Mouse (Mus musculus): ENCODE data around the gene Ror2. TPM values are rescaled to one million over a fixed set of nuclear protein-coding genes. Genes with fewer than 3 reads are reported as not detected.

The Ror2 gene
- polyA plus RNA-seq, 1 experiment from 2014 or later, result 3.5 TPM

DNA sequence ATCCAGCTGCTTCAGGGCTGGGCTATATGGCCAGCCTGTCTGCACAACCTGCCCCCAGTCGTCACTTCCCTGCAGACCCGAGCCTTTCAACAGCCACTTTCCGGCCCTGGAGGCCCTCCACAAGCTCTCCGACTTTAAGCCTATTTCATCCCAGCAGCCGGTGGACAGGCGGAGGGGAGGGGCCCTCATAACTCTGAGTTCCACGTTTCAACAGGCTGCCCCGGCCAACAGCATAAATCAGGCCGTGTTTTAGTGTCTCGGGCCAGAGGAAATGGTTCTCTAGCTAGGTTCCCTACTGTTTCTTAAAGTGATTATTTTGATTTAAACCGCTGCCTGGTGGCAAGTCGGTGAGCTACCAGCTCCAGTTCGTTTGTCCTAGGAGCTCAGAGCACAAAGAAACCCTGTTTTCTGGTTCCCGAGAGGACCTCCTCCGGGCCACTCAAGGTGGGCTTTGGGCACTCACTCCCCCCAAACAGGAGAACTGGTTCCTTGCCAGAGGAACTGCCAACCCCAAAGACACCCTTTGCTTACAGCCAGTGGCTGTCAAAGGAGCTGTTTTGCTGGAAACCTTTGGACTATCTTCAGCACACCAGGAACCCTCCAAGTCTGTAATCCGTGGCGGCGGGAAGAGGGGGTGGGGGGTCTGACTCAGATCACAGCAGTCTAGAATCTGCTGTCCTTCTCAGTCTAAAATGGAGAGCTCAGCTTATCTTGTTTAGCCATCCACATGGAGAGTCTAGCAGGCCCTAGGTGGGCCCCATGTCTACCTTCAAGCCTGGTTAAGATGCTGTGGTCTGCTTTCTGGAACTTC lies 84.1 kb downstream of the Ror2 start:
- H3K4me2 ChIP-seq (replicated peaks), result no peak overlapping the region
- peak; percentile 20; the same call in 1 of the 2 replicates for ATAC-seq
- 13% methylated on average over 18 of the region's 18 CpGs for WGBS

GRCm38 (mm10) chr13:53200121-53200520 lies 85.8 kb downstream of the Ror2 start:
- 71% methylated on average over 4 of the region's 4 CpGs for WGBS
- Histone ChIP-seq H3K36me3 (no peaks in the 10 kb centered on the region), H3K4me2 (replicated peaks) (no peak overlapping the region), H3K4me1 (replicated peaks) (peaks cover 11% of the 10 kb centered on the region), H3K4me3 (replicated peaks) (no peak overlapping the region), H3K9me3 (no peaks in the 10 kb centered on the region), H3K27me3 (no peaks in the 10 kb centered on the region; the same call in 1 of the 2 replicates), H3K27ac (no peak overlapping the region), H3K9ac (replicated peaks) (no peak overlapping the region)
- no peak for ATAC-seq

More for the DNA sequence above, 84.1 kb downstream of the Ror2 start:
- Histone ChIP-seq H3K27me3 (no peaks in the 10 kb centered on the region; the same call in 1 of the 2 replicates), H3K27ac (0 out of 2 replicates have a peak overlapping the region, but pooled peaks have one; percentile 25), H3K36me3 (no peaks in the 10 kb centered on the region), H3K4me1 (replicated peaks) (peaks cover 11% of the 10 kb centered on the region), H3K4me3 (replicated peaks) (no peak overlapping the region), H3K9ac (replicated peaks) (no peak overlapping the region), H3K9me3 (no peaks in the 10 kb centered on the region)

GRCm38 (mm10) chr13:53199262-53199661 lies 86.7 kb downstream of the Ror2 start:
- no peak overlapping the region for H3K4me3 ChIP-seq (replicated peaks)
- no peak for ATAC-seq
- H3K9me3 ChIP-seq, result no peaks in the 10 kb centered on the region
- peaks cover 2% of the 10 kb centered on the region; the same call in 1 of the 2 replicates for H3K27me3 ChIP-seq
- H3K4me1 ChIP-seq (replicated peaks), result peaks cover 11% of the 10 kb centered on the region
- 95% methylated on average over 7 of the region's 7 CpGs for WGBS
- H3K4me2 ChIP-seq (replicated peaks), result no peak overlapping the region
- H3K27ac ChIP-seq, result no peak overlapping the region
- no peak overlapping the region for H3K9ac ChIP-seq (replicated peaks)
- H3K36me3 ChIP-seq, result no peaks in the 10 kb centered on the region

GRCm38 (mm10) chr13:53196690-53197089 lies 89.2 kb downstream of the Ror2 start:
- H3K4me2 ChIP-seq (replicated peaks), result no peak overlapping the region
- H3K36me3 ChIP-seq, result no peaks in the 10 kb centered on the region
- H3K4me3 ChIP-seq (replicated peaks), result no peak overlapping the region
- H3K9ac ChIP-seq (replicated peaks), result no peak overlapping the region
- no peak for ATAC-seq
- H3K4me1 ChIP-seq (replicated peaks), result peaks cover 6% of the 10 kb centered on the region
- no peaks in the 10 kb centered on the region for H3K9me3 ChIP-seq
- WGBS, result 65% methylated on average over 7 of the region's 7 CpGs
- H3K27ac ChIP-seq, result no peak overlapping the region
- H3K27me3 ChIP-seq, result 0 out of 2 replicates have a peak, but pooled peaks cover 4% of the 10 kb centered on the region

DNA sequence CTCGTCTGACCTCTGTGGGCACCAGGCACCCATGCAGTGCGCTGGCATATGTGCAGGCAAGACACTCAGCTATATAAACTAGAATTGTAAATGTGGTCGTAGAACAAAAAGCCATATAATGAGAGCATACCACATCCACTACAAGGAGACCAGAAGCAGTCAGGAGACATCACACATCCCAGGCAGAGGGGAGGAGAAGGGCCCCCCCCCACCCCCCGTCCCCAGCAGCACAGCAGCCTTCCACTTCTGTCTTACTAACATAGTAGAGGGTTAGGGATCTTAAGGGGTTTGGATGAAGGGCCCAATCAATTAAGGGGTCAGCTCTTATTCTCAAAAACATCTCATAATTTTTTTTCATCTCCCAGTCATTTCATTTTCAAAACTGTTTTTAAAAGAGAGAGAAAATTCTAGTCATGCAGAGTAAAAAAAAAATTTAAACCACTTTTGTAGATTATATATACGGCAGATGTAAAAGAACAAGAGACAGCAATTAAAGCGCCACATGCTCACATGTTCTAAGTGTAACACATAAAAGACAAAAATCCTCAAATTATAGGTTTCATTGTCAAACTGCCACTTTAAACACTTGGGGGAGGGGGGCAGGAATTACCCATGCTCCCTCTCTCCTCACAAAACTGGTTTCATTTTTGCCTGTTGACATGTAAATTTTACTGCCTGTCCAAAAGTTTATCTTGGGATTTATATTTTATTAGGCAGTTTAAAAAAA lies 89.8 kb downstream of the Ror2 start:
- 80% methylated on average over 6 of the region's 6 CpGs for WGBS
- Histone ChIP-seq H3K4me2 (replicated peaks) (no peak overlapping the region), H3K36me3 (no peaks in the 10 kb centered on the region), H3K27me3 (0 out of 2 replicates have a peak, but pooled peaks cover 4% of the 10 kb centered on the region), H3K9ac (replicated peaks) (no peak overlapping the region), H3K4me3 (replicated peaks) (no peak overlapping the region), H3K4me1 (replicated peaks) (no peaks in the 10 kb centered on the region), H3K27ac (no peak overlapping the region), H3K9me3 (no peaks in the 10 kb centered on the region)
- no peak for ATAC-seq

GRCm38 (mm10) chr13:53194306-53194705 lies 91.6 kb downstream of the Ror2 start:
- WGBS, result 92% methylated on average over 15 of the region's 15 CpGs
- H3K27me3 ChIP-seq, result 0 out of 2 replicates have a peak, but pooled peaks cover 4% of the 10 kb centered on the region
- H3K9me3 ChIP-seq, result no peaks in the 10 kb centered on the region
- H3K4me1 ChIP-seq (replicated peaks), result no peaks in the 10 kb centered on the region
- no peak overlapping the region for H3K9ac ChIP-seq (replicated peaks)
- H3K27ac ChIP-seq, result no peak overlapping the region
- H3K36me3 ChIP-seq, result no peaks in the 10 kb centered on the region
- H3K4me3 ChIP-seq (replicated peaks), result no peak overlapping the region
- no peak overlapping the region for H3K4me2 ChIP-seq (replicated peaks)
- no peak for ATAC-seq

DNA sequence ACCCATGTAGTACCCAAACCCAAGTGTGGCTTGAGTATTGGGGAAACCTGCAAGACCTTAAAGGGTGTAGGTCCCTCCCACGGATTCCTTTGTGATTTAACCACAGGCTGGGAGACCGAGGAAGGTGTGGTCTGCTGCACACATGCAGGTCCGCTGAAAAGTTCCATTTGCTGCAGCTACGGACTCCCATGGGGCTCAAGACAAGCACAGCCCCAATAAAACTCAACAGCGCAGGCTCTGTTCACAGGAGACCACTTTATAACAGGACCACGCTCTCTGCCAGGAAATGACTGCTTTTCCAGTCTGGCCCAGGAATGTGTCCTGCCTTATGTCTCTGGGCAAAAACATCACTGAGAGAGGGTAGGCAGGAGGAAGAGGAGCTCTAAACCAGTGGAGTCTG lies 92.2 kb downstream of the Ror2 start:
- Histone ChIP-seq H3K36me3 (no peaks in the 10 kb centered on the region), H3K9me3 (no peaks in the 10 kb centered on the region), H3K4me1 (replicated peaks) (no peaks in the 10 kb centered on the region), H3K9ac (replicated peaks) (no peak overlapping the region), H3K27ac (no peak overlapping the region), H3K27me3 (0 out of 2 replicates have a peak, but pooled peaks cover 4% of the 10 kb centered on the region), H3K4me3 (replicated peaks) (no peak overlapping the region), H3K4me2 (replicated peaks) (no peak overlapping the region)
- 85% methylated on average over 6 of the region's 6 CpGs for WGBS
- no peak for ATAC-seq

DNA sequence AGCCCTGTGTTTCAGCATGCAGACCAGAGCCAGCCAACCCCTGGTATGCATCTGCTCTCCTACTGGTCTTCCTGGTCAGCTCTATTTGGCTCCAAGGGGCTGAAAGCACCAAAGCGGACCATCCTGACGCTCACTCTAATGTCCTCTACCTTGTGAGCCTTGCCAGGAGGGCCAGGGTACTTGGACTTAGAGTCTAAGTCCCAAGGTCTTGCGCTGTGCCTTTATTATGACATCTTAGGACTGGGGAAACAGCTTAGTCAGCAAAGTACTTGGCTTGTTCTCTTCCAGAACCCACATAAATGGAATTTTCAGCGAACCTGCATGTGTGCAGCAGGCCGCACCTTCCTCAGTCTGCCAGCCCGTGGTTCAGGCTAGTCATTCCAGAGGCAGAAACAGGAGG lies 93.6 kb downstream of the Ror2 start:
- Histone ChIP-seq H3K9me3 (no peaks in the 10 kb centered on the region), H3K4me3 (replicated peaks) (no peak overlapping the region), H3K36me3 (no peaks in the 10 kb centered on the region), H3K9ac (replicated peaks) (no peak overlapping the region), H3K27me3 (0 out of 2 replicates have a peak, but pooled peaks cover 4% of the 10 kb centered on the region), H3K4me2 (replicated peaks) (no peak overlapping the region), H3K27ac (no peak overlapping the region), H3K4me1 (replicated peaks) (no peaks in the 10 kb centered on the region)
- WGBS, result 93% methylated on average over 6 of the region's 6 CpGs
- no peak for ATAC-seq

DNA sequence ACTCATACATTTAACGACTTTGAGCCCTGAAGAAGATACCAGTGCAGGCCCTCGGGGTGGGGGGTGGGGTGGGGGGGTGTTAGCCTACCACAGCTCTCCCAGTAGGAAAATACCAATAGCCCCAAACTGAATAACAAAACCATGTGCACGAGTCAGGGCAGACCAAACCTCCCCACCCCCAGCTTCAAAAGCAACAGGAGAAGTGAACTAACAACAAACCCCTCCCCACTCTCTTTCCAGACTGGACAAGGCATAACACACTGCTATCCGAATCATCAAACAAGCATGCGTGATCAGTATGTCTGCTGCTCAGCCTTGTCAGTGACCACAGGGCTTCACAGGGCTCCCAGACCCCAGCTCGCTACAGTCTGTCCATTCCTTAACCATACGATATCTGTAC lies 94.3 kb downstream of the Ror2 start:
- Histone ChIP-seq H3K4me3 (replicated peaks) (no peak overlapping the region), H3K9me3 (no peaks in the 10 kb centered on the region), H3K27ac (no peak overlapping the region), H3K9ac (replicated peaks) (no peak overlapping the region), H3K36me3 (no peaks in the 10 kb centered on the region), H3K4me1 (replicated peaks) (no peaks in the 10 kb centered on the region), H3K4me2 (replicated peaks) (no peak overlapping the region), H3K27me3 (0 out of 2 replicates have a peak, but pooled peaks cover 4% of the 10 kb centered on the region)
- ATAC-seq, result no peak
- 72% methylated on average over 7 of the region's 7 CpGs for WGBS

DNA sequence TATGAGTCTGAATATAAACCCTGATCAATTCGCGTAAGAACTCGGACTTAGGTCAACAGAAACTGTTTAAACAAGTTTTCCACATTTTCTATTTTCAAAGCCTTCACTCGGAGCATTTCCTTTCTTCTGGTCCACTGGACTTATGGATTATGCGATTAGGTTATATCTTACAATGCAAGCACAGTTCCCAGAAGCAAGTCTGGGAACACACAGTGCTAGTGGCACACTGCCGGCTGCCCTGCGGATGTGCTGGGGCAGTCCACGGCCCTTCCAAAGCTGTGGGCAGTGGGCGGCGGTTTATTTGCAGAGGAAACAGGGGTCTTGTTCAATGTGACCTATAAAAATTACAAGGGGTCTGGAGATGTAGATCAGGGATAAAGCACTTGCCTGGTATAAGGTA lies 97.0 kb downstream of the Ror2 start:
- Histone ChIP-seq H3K27me3 (no peaks in the 10 kb centered on the region), H3K4me1 (replicated peaks) (no peaks in the 10 kb centered on the region), H3K4me3 (replicated peaks) (no peak overlapping the region), H3K36me3 (no peaks in the 10 kb centered on the region), H3K9me3 (no peaks in the 10 kb centered on the region), H3K4me2 (replicated peaks) (no peak overlapping the region), H3K9ac (replicated peaks) (no peak overlapping the region), H3K27ac (no peak overlapping the region)
- ATAC-seq, result no peak
- WGBS, result 86% methylated on average over 10 of the region's 10 CpGs

DNA sequence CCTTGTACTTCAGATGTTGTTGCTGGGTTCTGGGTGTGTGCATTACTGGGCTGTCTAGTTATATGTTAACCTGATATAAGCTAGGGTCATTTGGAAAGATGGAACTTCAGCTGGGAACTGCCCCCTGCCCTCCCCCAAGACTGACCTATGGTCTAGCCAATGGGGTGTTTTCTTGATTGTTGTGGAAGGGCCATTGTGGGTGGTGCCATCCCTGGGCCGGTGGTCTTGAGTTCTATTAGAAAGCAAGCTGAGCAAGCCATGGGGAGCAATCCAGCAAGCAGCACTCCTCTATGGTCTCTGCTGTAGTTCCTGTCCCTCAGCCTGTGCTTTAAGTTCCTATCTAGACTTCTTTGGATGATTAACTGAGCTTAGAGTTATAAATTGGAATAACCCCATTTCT lies 101.1 kb downstream of the Ror2 start:
- no peak for ATAC-seq

DNA sequence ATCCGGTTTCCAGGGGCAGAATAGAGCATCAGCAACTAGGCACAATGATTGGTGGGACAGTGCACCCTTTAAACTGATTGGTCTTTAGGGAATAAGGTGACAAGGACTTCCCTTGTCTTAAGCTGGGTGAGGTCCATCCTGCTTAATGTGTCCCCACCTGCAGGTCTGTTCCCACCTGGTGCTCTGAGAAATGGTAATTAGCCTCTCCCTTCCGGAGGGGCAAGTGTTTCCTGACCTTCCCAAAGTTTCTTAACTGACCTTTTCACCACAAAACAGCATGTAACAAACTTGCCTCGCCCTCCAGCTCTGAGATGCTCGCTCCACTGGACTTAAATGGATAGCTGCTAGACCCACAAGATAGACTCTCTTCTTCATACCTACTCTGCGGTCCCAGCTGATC lies 101.8 kb downstream of the Ror2 start:
- Histone ChIP-seq H3K36me3 (no peaks in the 10 kb centered on the region), H3K4me2 (replicated peaks) (no peak overlapping the region), H3K9me3 (no peaks in the 10 kb centered on the region), H3K9ac (replicated peaks) (no peak overlapping the region), H3K4me1 (replicated peaks) (peaks cover under 1% of the 10 kb centered on the region; the same call in 1 of the 2 replicates), H3K27ac (no peak overlapping the region), H3K4me3 (replicated peaks) (no peak overlapping the region), H3K27me3 (0 out of 2 replicates have a peak, but pooled peaks cover 2% of the 10 kb centered on the region)
- no peak for ATAC-seq
- 65% methylated on average over 5 of the region's 5 CpGs for WGBS

More for the DNA sequence above, 101.1 kb downstream of the Ror2 start:
- Histone ChIP-seq H3K36me3 (no peaks in the 10 kb centered on the region), H3K27ac (no peak overlapping the region), H3K4me3 (replicated peaks) (no peak overlapping the region), H3K4me2 (replicated peaks) (no peak overlapping the region), H3K9ac (replicated peaks) (no peak overlapping the region), H3K4me1 (replicated peaks) (no peaks in the 10 kb centered on the region), H3K9me3 (no peaks in the 10 kb centered on the region), H3K27me3 (0 out of 2 replicates have a peak, but pooled peaks cover 2% of the 10 kb centered on the region)
- 77% methylated on average over 1 of the region's 1 CpGs for WGBS

All from midbrain, embryonic 13.5 days (tissue).